Mouse (Mus musculus): ENCODE data around the gene Fgf12.

The Fgf12 gene

DNA sequence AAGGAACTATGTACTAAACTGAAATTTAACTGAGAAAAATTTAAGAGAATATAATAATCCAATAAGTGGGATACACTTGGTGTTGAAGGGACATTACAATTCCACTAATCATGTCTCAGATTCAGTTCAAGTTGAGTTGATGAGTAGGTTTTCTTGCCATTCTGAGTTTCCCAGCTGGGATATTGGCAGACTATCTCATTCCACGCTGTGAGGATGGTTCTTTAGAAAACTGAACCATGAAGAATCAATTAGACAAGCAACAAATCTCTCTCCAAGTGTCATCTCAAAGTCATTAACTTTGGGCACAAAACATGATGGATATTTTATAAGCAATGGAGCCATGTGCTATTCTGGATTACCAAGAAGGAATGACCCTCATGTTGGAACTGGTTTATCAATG is 449.0 kb downstream of the Fgf12 start:
- DNase-seq, result no peak

- no peak for DNase-seq
These were observed 463.1 kb downstream of the Fgf12 start for GRCm38 (mm10) chr16:28289689-28290330.

- DNase-seq, result no peak
These were observed 495.0 kb downstream of the Fgf12 start for GRCm38 (mm10) chr16:28257904-28258303.

- DNase-seq, result no peak
These were observed 498.6 kb downstream of the Fgf12 start for GRCm38 (mm10) chr16:28254303-28254702.

GRCm38 (mm10) chr16:28251930-28252329 is 500.9 kb downstream of the Fgf12 start:
- DNase-seq, result peak; percentile 70

- no peak for DNase-seq
These were observed 509.8 kb downstream of the Fgf12 start for GRCm38 (mm10) chr16:28242867-28243649.

- no peak for DNase-seq
These were observed 513.5 kb downstream of the Fgf12 start for GRCm38 (mm10) chr16:28239382-28239781.

GRCm38 (mm10) chr16:28238019-28238868 is 514.6 kb downstream of the Fgf12 start:
- peak; percentile 15 for DNase-seq

GRCm38 (mm10) chr16:28215930-28216329 is 536.9 kb downstream of the Fgf12 start:
- no peak for DNase-seq

DNA sequence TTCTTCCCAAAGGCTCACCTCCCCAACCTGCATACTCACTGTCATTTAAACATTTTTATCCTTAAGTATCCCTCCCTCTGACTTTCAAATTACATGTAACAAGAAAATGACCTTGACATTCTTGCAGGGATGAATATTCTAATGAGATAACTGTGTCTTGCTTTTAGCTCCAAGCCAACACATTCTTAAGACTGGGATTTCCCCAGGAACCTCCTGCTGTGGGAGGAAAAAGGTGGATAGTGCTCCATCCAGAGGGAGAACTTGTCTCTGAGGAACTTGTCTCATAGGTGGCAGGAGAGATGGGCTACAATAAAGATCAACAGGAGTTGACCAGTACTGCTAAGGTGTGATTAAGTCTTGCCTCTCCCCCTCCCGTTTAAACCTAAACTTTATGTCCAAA is 540.5 kb downstream of the Fgf12 start:
- DNase-seq, result no peak

- DNase-seq, result no peak
These were observed 596.4 kb downstream of the Fgf12 start for GRCm38 (mm10) chr16:28156443-28156842.

DNA sequence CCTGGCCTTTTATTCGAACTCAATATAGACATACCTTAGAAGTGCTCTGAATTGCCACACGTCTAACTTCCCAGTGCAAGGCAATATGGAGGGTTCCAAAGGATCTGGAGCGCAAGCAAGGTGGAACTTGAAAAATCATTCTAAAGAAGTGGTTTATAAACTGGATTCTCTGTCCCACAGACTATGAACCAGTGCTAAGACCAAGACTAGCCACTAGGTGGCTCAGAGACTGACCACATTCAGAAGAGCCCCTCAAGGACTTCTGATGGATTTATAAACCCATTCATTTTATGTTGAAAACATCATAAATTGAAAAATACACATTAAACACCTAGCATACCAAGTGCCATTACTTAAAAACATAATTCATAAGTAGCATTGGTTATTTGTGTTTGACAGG is 611.9 kb downstream of the Fgf12 start:
- DNase-seq, result peak; percentile 16

DNA sequence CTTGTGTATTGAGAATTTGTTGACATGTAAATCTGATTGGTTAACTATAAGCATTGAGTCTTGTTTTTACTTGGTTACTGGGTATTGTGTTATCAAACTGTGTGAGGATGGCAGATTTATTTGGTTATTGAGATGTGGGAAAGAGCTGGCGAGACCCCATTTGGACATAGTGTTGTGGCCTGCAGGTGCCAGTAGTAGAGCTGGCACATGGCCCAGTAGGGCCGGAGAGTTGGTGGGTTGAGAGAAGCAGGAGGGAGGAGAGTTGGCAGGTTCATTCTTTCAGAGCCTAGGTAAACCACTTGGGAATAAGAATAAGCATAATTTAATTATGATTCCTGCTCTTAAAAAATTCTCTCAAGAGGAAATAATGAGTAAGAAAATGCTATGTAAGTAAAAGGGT is 625.9 kb downstream of the Fgf12 start:
- no peak for DNase-seq

Data from retina, postnatal 1 day (tissue).